ENCODE assay signal across 8 mouse cellular contexts in genomic region chr5:121376972-121377371, GRCm38 (mm10). TPM values are rescaled to one million over a fixed set of nuclear protein-coding genes. Genes with fewer than 3 reads are reported as not detected.
A peak's percentile ranks its signal among the peaks of the same experiment; 100 is the strongest.
DNase-seq lines count a peak whose midpoint lies in the region; ATAC-seq and TF ChIP-seq lines count a peak whose summit lies in the region.
"Not testable (repeated sequence)": the region's sequence is repeated elsewhere in the genome, so short reads cannot be mapped to it uniquely, and the experiment has no call there.

No protein-coding gene starts in this region.

- H3K4me1 ChIP-seq in E14TG2a.4 (replicated peaks; ENCODE audit: low read depth, low read length); embryonic facial prominence, embryonic 14.5 days (ENCODE audit: control insufficient read depth, insufficient read depth, low read length); hindbrain, embryonic 11.5 days (replicated peaks; ENCODE audit: control insufficient read depth, insufficient read depth, low read length): not testable (repeated sequence)

- H3K4me2 ChIP-seq in embryonic facial prominence, embryonic 14.5 days (ENCODE audit: low read depth, low read length); hindbrain, embryonic 11.5 days (replicated peaks; ENCODE audit: low read depth, low read length): not testable (repeated sequence)

- peaks cover 54% of the 10 kb centered on the region for H3K36me3 ChIP-seq in E14TG2a.4 (ENCODE audit: insufficient read depth, low read length)
- peaks cover 90% of the 10 kb centered on the region for H3K36me3 ChIP-seq in embryonic facial prominence, embryonic 14.5 days (ENCODE audit: control insufficient read depth, insufficient read depth, low read length)
- peaks cover 21% of the 10 kb centered on the region; the same call in 1 of the 2 replicates for H3K36me3 ChIP-seq in hindbrain, embryonic 11.5 days (ENCODE audit: control insufficient read depth, insufficient read depth, low read length)

- not testable (repeated sequence) for H3K9me3 ChIP-seq in E14TG2a.4 (ENCODE audit: low read length); embryonic facial prominence, embryonic 14.5 days (ENCODE audit: control insufficient read depth, low read length); hindbrain, embryonic 11.5 days (ENCODE audit: control insufficient read depth, low read length)

- not testable (repeated sequence) for H3K4me3 ChIP-seq in E14TG2a.4 (replicated peaks; ENCODE audit: low read length); embryonic facial prominence, embryonic 14.5 days (ENCODE audit: low read depth, low read length); hindbrain, embryonic 11.5 days (ENCODE audit: low read depth, low read length)

- not testable (repeated sequence) for H3K9ac ChIP-seq in embryonic facial prominence, embryonic 14.5 days (ENCODE audit: low read depth, low read length); hindbrain, embryonic 11.5 days (ENCODE audit: low read depth, low read length)

- not testable (repeated sequence) for H3K27ac ChIP-seq in embryonic facial prominence, embryonic 14.5 days (replicated peaks; ENCODE audit: low read depth, low read length); hindbrain, embryonic 11.5 days (ENCODE audit: low read depth, low read length)

- peak; percentile 41 to 61 for DNase-seq in adrenal gland, postnatal 36 days
- peak; percentile 56 for DNase-seq in embryonic facial prominence, embryonic 14.5 days (ENCODE audit: low spot score)
- peak; percentile 40 for DNase-seq in hindbrain, embryonic 11.5 days (ENCODE audit: low spot score)
- DNase-seq in left cerebral cortex, adult 18-20 months (ENCODE audit: low spot score in 2 of 2) = peak; percentile 44 to 51
- peak; percentile 45 for DNase-seq in lung, postnatal 36 days
- peak; percentile 71 for DNase-seq in right cerebral cortex, postnatal 14 days
- DNase-seq in urinary bladder, postnatal 25 days (ENCODE audit: low spot score) = peak; percentile 45

- H3K27me3 ChIP-seq in E14TG2a.4 (ENCODE audit: insufficient read depth, low read length); embryonic facial prominence, embryonic 14.5 days (replicated peaks; ENCODE audit: control insufficient read depth, insufficient read depth, low read length); hindbrain, embryonic 11.5 days (ENCODE audit: control insufficient read depth, insufficient read depth, low read length): not testable (repeated sequence)

- peak; percentile 39; the same call in 1 of the 2 replicates for TF ChIP-seq CTCF in E14TG2a.4 (conservative IDR thresholded peaks at IDR 0.05; ENCODE audit: low read length)

- WGBS in embryonic facial prominence, embryonic 14.5 days = 67% methylated on average over 5 of the region's 5 CpGs
- 77% methylated on average over 5 of the region's 5 CpGs for WGBS in hindbrain, embryonic 11.5 days

- ATAC-seq in embryonic facial prominence, embryonic 14.5 days (ENCODE audit: low read depth); hindbrain, embryonic 11.5 days (ENCODE audit: low FRiP score): not testable (repeated sequence)

RNA-seq across cellular contexts. Expression of gene Trafd1, which starts 8.5 kb away (rescaled TPM):
- 10 to 100 TPM; 44.1 to 49.7 TPM for total RNA-seq in adrenal gland, postnatal 36 days (2021)
- polyA plus RNA-seq in embryonic facial prominence, embryonic 14.5 days (2014; fragmentation: Nextera tagmentation; extraction: Ambion mirVana) = 71.8 and 75.8 TPM in 2 replicates
- polyA plus RNA-seq in hindbrain, embryonic 11.5 days (2014; fragmentation: Nextera tagmentation; extraction: Ambion mirVana) = 76.7 and 84.7 TPM in 2 replicates
- 10 to 100 TPM; 79.9 to 84.4 TPM for total RNA-seq in left cerebral cortex, adult 18-20 months (2021)

RNA-seq across cellular contexts. Expression of gene Naa25, which starts 20.8 kb away (rescaled TPM):
- total RNA-seq in adrenal gland, postnatal 36 days (2021) = 10 to 100 TPM; 35.8 to 42.1 TPM
- 38.0 and 40.3 TPM in 2 replicates for polyA plus RNA-seq in embryonic facial prominence, embryonic 14.5 days (2014; fragmentation: Nextera tagmentation; extraction: Ambion mirVana)
- 48.9 and 53.3 TPM in 2 replicates for polyA plus RNA-seq in hindbrain, embryonic 11.5 days (2014; fragmentation: Nextera tagmentation; extraction: Ambion mirVana)
- total RNA-seq in left cerebral cortex, adult 18-20 months (2021) = 10 to 100 TPM; 43.2 to 43.4 TPM
